Mouse (Mus musculus) stomach, embryonic 14.5 days (tissue): ENCODE results near the gene Rngtt. TPM values are rescaled to one million over a fixed set of nuclear protein-coding genes. Genes with fewer than 3 reads are reported as not detected.
"Not testable (repeated sequence)": the region's sequence is repeated elsewhere in the genome, so short reads cannot be mapped to it uniquely, and the experiment has no call there.

Experiments
- ATAC-seq: fragments of 200-750 bp; cut with Nextera tagmentation; 2 replicates; pipeline ENCODE4 v1.8.0; 2017; ENCODE audit warnings: low read depth, moderate TSS enrichment; ENCODE audit not compliant: insufficient number of reproducible peaks, insufficient read depth, low FRiP score
- H3K27ac ChIP-seq: fragments of 300-500 bp; sonication (generic); 2 replicates; pipeline ENCODE4 v1.5.1; 2014; ENCODE audit warnings: mild to moderate bottlenecking, low read length, moderate library complexity, mixed read lengths
- H3K27me3 ChIP-seq: fragments of 300-500 bp; sonication (generic); 2 replicates; pipeline ENCODE4 v1.6.1; 2014; ENCODE audit warnings: low read length, control low read depth, mixed read lengths; ENCODE audit not compliant: control insufficient read depth, insufficient read depth
- H3K36me3 ChIP-seq: fragments of 300-500 bp; sonication (generic); 2 replicates; pipeline ENCODE4 v1.6.1; 2014; ENCODE audit warnings: mild to moderate bottlenecking, control low read depth, low read length, moderate library complexity, mixed read lengths; ENCODE audit not compliant: control insufficient read depth, insufficient read depth
- H3K4me1 ChIP-seq: fragments of 300-500 bp; sonication (generic); 2 replicates; pipeline ENCODE4 v1.6.1; 2014; ENCODE audit warnings: low read length, control low read depth, mixed read lengths; ENCODE audit not compliant: control insufficient read depth, insufficient read depth
- H3K4me2 ChIP-seq: fragments of 300-500 bp; sonication (generic); replicated peaks from 2 replicates; pipeline ENCODE4 v1.6.1; 2014; ENCODE audit warnings: low read depth, low read length, control low read depth
- H3K4me3 ChIP-seq: fragments of 300-500 bp; sonication (generic); 2 replicates; pipeline ENCODE4 v1.5.1; 2014; ENCODE audit warnings: low read depth, low read length, control low read depth
- H3K9ac ChIP-seq: fragments of 300-500 bp; sonication (generic); replicated peaks from 2 replicates; pipeline ENCODE4 v1.6.1; 2014; ENCODE audit warnings: low read depth, mild to moderate bottlenecking, control low read depth, low read length, moderate library complexity, mixed read lengths
- H3K9me3 ChIP-seq: fragments of 300-500 bp; sonication (generic); 2 replicates; pipeline ENCODE4 v1.6.1; 2016; ENCODE audit warnings: low read depth, low read length, control low read depth; ENCODE audit not compliant: control insufficient read depth
- WGBS: fragments of 180-500 bp; shearing (Covaris S2); extraction: QIAGEN DNeasy Blood & Tissue Kit; methylation state at CpG from one replicate; pipeline ENCODE4 v1.1.7; 2014; 5-methylcytosine and 5-hydroxymethylcytosine counted together
- polyA plus RNA-seq: library from polyadenylated mRNA; unstranded; fragments of >200 nt; fragmentation: Nextera tagmentation; extraction: Ambion mirVana; gene quantifications from 2 replicates; pipeline ENCODE4 v1.2.1, GENCODE M21; 2014

Gene Rngtt
- polyA plus RNA-seq, 1 experiment from 2014 or later, result 28.0 TPM

GRCm38 (mm10) chr4:33300891-33301665, 9.0 kb upstream of the Rngtt start:
- ATAC-seq, H3K36me3 ChIP-seq, H3K27me3 ChIP-seq, H3K27ac ChIP-seq, H3K4me3 ChIP-seq, H3K4me1 ChIP-seq, H3K4me2 ChIP-seq, H3K9me3 ChIP-seq, H3K9ac ChIP-seq: not testable (repeated sequence)
- WGBS, result 88% methylated on average over 6 of the region's 6 CpGs

GRCm38 (mm10) chr4:33303057-33303456, 7.1 kb upstream of the Rngtt start:
- 93% methylated on average over 1 of the region's 1 CpGs for WGBS
- Histone ChIP-seq H3K4me3 (no peak overlapping the region), H3K36me3 (no peaks in the 10 kb centered on the region)

GRCm38 (mm10) chr4:33307146-33307545, 3.0 kb upstream of the Rngtt start:
- no peak overlapping the region for H3K4me3 ChIP-seq
- ATAC-seq, result no peak
- no peak overlapping the region for H3K4me2 ChIP-seq
- peaks cover 4% of the 10 kb centered on the region; the same call in 1 of the 2 replicates for H3K4me1 ChIP-seq
- 70% methylated on average over 4 of the region's 4 CpGs for WGBS
- H3K36me3 ChIP-seq, result no peaks in the 10 kb centered on the region
- H3K9ac ChIP-seq, result no peak overlapping the region
- H3K9me3 ChIP-seq, result no peaks in the 10 kb centered on the region
- no peak overlapping the region for H3K27ac ChIP-seq
- no peaks in the 10 kb centered on the region for H3K27me3 ChIP-seq

More at GRCm38 (mm10) chr4:33303057-33303456, 7.1 kb upstream of the Rngtt start:
- H3K9ac ChIP-seq, result no peak overlapping the region
- H3K27ac ChIP-seq, result no peak overlapping the region
- H3K27me3 ChIP-seq, result no peaks in the 10 kb centered on the region
- no peaks in the 10 kb centered on the region for H3K9me3 ChIP-seq
- H3K4me1 ChIP-seq, result no peaks in the 10 kb centered on the region
- no peak overlapping the region for H3K4me2 ChIP-seq
- no peak for ATAC-seq

- Histone ChIP-seq H3K9ac (peak overlapping the region; percentile 83), H3K4me3 (peak overlapping the region; percentile 73), H3K4me1 (peaks cover 4% of the 10 kb centered on the region; the same call in 1 of the 2 replicates), H3K36me3 (no peaks in the 10 kb centered on the region), H3K4me2 (peak overlapping the region; percentile 82), H3K27ac (no peak overlapping the region; the same call in 1 of the 2 replicates), H3K27me3 (no peaks in the 10 kb centered on the region), H3K9me3 (no peaks in the 10 kb centered on the region)
- WGBS, result 17% methylated on average over 12 of the region's 12 CpGs
- no peak for ATAC-seq
Observed at GRCm38 (mm10) chr4:33310840-33311437, 828 bp downstream of the Rngtt start.

- H3K27me3 ChIP-seq, H3K9ac ChIP-seq, ATAC-seq, H3K36me3 ChIP-seq, H3K4me3 ChIP-seq, H3K4me1 ChIP-seq, H3K27ac ChIP-seq, H3K4me2 ChIP-seq, H3K9me3 ChIP-seq: not testable (repeated sequence)
- WGBS, result 96% methylated on average over 6 of the region's 8 CpGs
Observed at GRCm38 (mm10) chr4:33314150-33314549, 4.0 kb downstream of the Rngtt start.

- Histone ChIP-seq H3K4me3 (no peak overlapping the region), H3K9me3 (no peaks in the 10 kb centered on the region), H3K4me2 (no peak overlapping the region), H3K27me3 (no peaks in the 10 kb centered on the region), H3K27ac (no peak overlapping the region), H3K36me3 (no peaks in the 10 kb centered on the region; the same call in 1 of the 2 replicates), H3K9ac (no peak overlapping the region), H3K4me1 (peaks cover 4% of the 10 kb centered on the region; the same call in 1 of the 2 replicates)
- 85% methylated on average over 5 of the region's 5 CpGs for WGBS
- no peak for ATAC-seq
Observed at GRCm38 (mm10) chr4:33315840-33316239, 5.7 kb downstream of the Rngtt start.

GRCm38 (mm10) chr4:33331147-33331546, 21.0 kb downstream of the Rngtt start:
- 86% methylated on average over 4 of the region's 4 CpGs for WGBS
- Histone ChIP-seq H3K36me3 (peaks cover 11% of the 10 kb centered on the region; the same call in 1 of the 2 replicates), H3K9me3 (no peaks in the 10 kb centered on the region), H3K4me3 (no peak overlapping the region), H3K27me3 (no peaks in the 10 kb centered on the region), H3K4me1 (no peaks in the 10 kb centered on the region), H3K27ac (no peak overlapping the region), H3K9ac (no peak overlapping the region), H3K4me2 (no peak overlapping the region)
- no peak for ATAC-seq

- 85% methylated on average over 1 of the region's 1 CpGs for WGBS
- Histone ChIP-seq H3K9me3 (no peaks in the 10 kb centered on the region), H3K4me2 (no peak overlapping the region)
Observed at GRCm38 (mm10) chr4:33332956-33333455, 22.9 kb downstream of the Rngtt start.

More at GRCm38 (mm10) chr4:33332956-33333455, 22.9 kb downstream of the Rngtt start:
- Histone ChIP-seq H3K9ac (no peak overlapping the region), H3K36me3 (peaks cover 11% of the 10 kb centered on the region; the same call in 1 of the 2 replicates), H3K4me1 (no peaks in the 10 kb centered on the region), H3K27ac (no peak overlapping the region), H3K27me3 (no peaks in the 10 kb centered on the region), H3K4me3 (no peak overlapping the region)
- ATAC-seq, result no peak
